Mouse (Mus musculus) liver, embryonic 18 days (tissue): ENCODE data around the gene Tmem89. TPM values are rescaled to one million over a fixed set of nuclear protein-coding genes. Genes with fewer than 3 reads are reported as not detected.

ENCODE experiments used
- polyA plus RNA-seq: library from polyadenylated mRNA; depleted of rRNA; stranded (reverse); fragments of >200 nt; gene quantifications from 2 replicates; pipeline ENCODE4 v1.2.3, GENCODE M21; 2012; rRNA removed

The Tmem89 gene
- polyA plus RNA-seq: 0.04 TPM in 1 of 2 replicates, not detected in the other

DNA sequence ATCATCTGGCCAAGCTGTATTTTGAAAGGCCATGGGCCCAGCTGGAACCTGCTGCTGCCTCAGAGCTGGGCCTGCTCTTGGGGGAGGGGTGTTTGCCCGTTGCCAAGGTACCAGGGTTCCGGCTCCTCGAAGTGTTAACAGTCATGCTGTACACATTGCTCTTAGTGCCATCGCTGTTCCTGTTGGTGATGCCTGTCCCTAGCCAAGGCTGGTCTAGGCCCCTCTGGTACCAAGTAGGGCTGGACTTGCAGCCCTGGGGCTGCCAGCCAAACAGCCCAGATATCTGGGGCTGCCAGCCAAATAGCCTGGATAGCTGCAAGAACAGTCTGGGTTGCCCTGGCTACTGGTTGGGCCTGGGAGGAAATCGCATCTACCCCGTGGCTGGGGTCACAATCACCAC is at the start of gene Tmem89:
Gene Tmem89 (plus strand): TSS at position 129 of the 400 bp plus-strand sequence.

DNA sequence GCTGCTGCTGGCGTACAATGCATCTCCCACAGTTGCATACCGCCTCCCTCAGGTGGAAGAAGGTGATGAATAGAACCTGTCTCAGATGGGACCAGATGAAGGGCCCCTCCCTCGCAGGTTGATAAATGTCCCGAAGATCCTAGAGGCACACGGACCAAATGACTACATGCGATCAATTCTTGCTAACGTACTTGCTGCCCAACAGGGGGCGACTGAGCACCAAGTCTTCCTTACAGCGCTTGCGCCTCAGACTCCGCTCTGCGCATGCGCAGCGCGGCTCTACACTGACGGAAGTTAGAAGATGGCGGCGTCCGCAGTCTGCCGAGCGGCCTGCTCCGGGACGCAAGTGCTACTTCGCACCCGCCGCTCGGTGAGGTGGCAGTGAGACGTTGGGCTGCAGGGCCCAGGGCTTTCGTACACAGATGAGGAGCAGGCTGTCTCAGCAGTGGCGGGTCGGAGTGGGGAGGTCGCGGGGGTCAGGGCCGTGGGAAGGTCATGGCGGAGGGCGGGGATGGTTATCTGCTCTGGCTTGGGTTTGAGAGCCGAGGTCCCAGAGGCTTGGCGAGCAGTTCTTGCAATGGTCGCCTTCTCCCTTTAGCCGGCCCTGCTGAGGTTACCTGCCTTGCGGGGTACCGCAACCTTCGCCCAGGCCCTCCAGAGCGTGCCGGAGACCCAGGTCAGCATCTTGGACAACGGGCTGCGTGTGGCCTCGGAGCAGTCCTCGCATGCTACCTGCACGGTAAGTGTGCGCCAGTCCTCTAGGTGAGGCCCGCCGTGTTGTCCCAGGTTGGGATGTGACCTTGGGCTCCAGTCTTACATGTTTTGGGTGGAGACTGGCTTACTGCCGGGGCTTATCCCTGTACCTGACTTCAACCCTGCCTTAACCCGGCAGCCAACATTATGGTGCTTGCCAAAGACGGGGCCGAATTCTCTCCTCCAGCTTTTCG is 22.3 kb downstream of the Tmem89 start, which contains the start of gene Uqcrc1:
Gene Uqcrc1 (plus strand): TSS at position 216 of the 947 bp plus-strand sequence.

GRCm38 (mm10) chr9:108953081-108953636 is 38.7 kb downstream of the Tmem89 start, which contains the start of gene Col7a1:
TSS of gene Col7a1 (plus strand) at chr9:108953586.

Other genes with a start within 250 kb of the Tmem89 start
- gene Prkar2a, start 225.3 kb upstream of the Tmem89 start, polyA plus RNA-seq: 8.4 and 9.1 TPM in 2 replicates
- gene Ip6k2, start 130.8 kb upstream of the Tmem89 start, polyA plus RNA-seq: 51.0 and 53.0 TPM in 2 replicates
- gene Nckipsd, start 106.3 kb upstream of the Tmem89 start, polyA plus RNA-seq: 3.3 and 3.4 TPM in 2 replicates
- 0.41 and 0.63 TPM in 2 replicates for gene Celsr3, start 88.3 kb upstream of the Tmem89 start, polyA plus RNA-seq
- gene Slc26a6, start 61.3 kb upstream of the Tmem89 start, polyA plus RNA-seq: 2.7 and 2.8 TPM in 2 replicates
- 224 and 244 TPM in 2 replicates for gene Uqcrc1, start 22.0 kb downstream of the Tmem89 start, polyA plus RNA-seq
- 0.51 and 0.59 TPM in 2 replicates for gene Col7a1, start 39.0 kb downstream of the Tmem89 start, polyA plus RNA-seq
- 0.04 TPM in 1 of 2 replicates, not detected in the other for gene Ucn2, start 71.4 kb downstream of the Tmem89 start, polyA plus RNA-seq
- 4.6 and 6.5 TPM in 2 replicates for gene Pfkfb4, start 77.2 kb downstream of the Tmem89 start, polyA plus RNA-seq
- 30.0 and 37.0 TPM in 2 replicates for gene Shisa5, start 123.9 kb downstream of the Tmem89 start, polyA plus RNA-seq
- 23.2 and 25.4 TPM in 2 replicates for gene Trex1, start 145.1 kb downstream of the Tmem89 start, polyA plus RNA-seq
- 6.2 and 6.7 TPM in 2 replicates for gene Atrip, start 159.5 kb downstream of the Tmem89 start, polyA plus RNA-seq
- 6.0 and 6.4 TPM in 2 replicates for gene Ccdc51, start 167.9 kb downstream of the Tmem89 start, polyA plus RNA-seq
- gene Tma7, start 168.0 kb downstream of the Tmem89 start, polyA plus RNA-seq: 60.6 and 66.8 TPM in 2 replicates
- 4.8 and 5.9 TPM in 2 replicates for gene Plxnb1, start 180.8 kb downstream of the Tmem89 start, polyA plus RNA-seq
- not detected in 2 replicates for gene Fbxw21, start 247.4 kb downstream of the Tmem89 start, polyA plus RNA-seq